Mouse (Mus musculus): Measurements from ENCODE around the gene Dock1. TPM values are rescaled to one million over a fixed set of nuclear protein-coding genes. Genes with fewer than 3 reads are reported as not detected.

The Dock1 gene
- total RNA-seq, 1 experiment = 24.3 TPM

DNA sequence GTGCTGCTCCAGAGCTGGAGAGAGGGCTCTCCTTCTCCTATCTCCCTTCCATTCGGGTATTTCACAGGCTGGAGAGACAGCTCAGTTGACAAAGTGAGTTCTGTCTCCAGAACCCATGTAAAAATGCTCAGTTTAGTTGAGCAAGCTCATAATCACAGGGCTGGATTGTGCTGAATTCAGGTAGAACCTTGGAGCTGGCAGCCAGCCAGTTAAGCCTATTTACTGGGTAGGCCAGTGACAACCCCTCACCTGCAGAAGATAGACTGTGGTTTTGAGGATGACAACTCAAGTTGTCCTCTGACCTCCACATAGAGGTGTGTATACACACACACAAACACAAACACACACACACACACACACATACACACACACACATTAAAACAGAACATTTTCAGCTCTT lies 347.1 kb downstream of the Dock1 start:
- Histone ChIP-seq H3K4me1 (ENCODE audit: control insufficient read depth in 2 of 2, insufficient read depth in 2 of 2, low read length in 2 of 2, poor library complexity in 1 of 2) (no peaks in the 10 kb centered on the region), H3K9me3 (ENCODE audit: control insufficient read depth, insufficient read depth, low read depth, low read length) (no peaks in the 10 kb centered on the region), H3K4me3 (ENCODE audit: insufficient read depth in 1 of 2, low read depth in 1 of 2, low read length in 2 of 2, poor library complexity in 1 of 2, severe bottlenecking in 1 of 2) (no peak overlapping the region), H3K9ac (ENCODE audit: insufficient read depth, low read depth, low read length, poor library complexity, severe bottlenecking) (no peak overlapping the region), H3K36me3 (ENCODE audit: control insufficient read depth, insufficient read depth, low read length, poor library complexity, severe bottlenecking) (no peaks in the 10 kb centered on the region), H3K27ac (ENCODE audit: insufficient read depth, low read depth, low read length, poor library complexity, severe bottlenecking) (no peak overlapping the region)
- in situ Hi-C loops (cut with MboI; ENCODE audit: low sequenced_read_pairs in 2 of 2, unreplicated experiment in 2 of 2) = no loop called here
- TF ChIP-seq ZC3H11A (IDR thresholded peaks at IDR 0.05; ENCODE audit: borderline replicate concordance, low read depth, low read length) = no peak
- no peak for TF ChIP-seq CHD2 (IDR thresholded peaks at IDR 0.05; ENCODE audit: low read depth, low read length)
- no peak for TF ChIP-seq ZNF384 (IDR thresholded peaks at IDR 0.05; ENCODE audit: low read depth, low read length)
- no peak for TF ChIP-seq MAFK (IDR thresholded peaks at IDR 0.05; ENCODE audit: insufficient read depth, low read depth, low read length)
- no peak for TF ChIP-seq HCFC1 (IDR thresholded peaks at IDR 0.05; ENCODE audit: borderline replicate concordance, insufficient read depth, low read length)
- DNase-seq (ENCODE audit: low read depth, low spot score) = no peak

- Histone ChIP-seq H3K36me3 (ENCODE audit: control insufficient read depth, insufficient read depth, low read length, poor library complexity, severe bottlenecking) (no peaks in the 10 kb centered on the region), H3K9ac (ENCODE audit: insufficient read depth, low read depth, low read length, poor library complexity, severe bottlenecking) (no peak overlapping the region), H3K27ac (ENCODE audit: insufficient read depth, low read depth, low read length, poor library complexity, severe bottlenecking) (no peak overlapping the region), H3K4me1 (ENCODE audit: control insufficient read depth in 2 of 2, insufficient read depth in 2 of 2, low read length in 2 of 2, poor library complexity in 1 of 2) (no peaks in the 10 kb centered on the region), H3K4me3 (ENCODE audit: insufficient read depth in 1 of 2, low read depth in 1 of 2, low read length in 2 of 2, poor library complexity in 1 of 2, severe bottlenecking in 1 of 2) (no peak overlapping the region), H3K9me3 (ENCODE audit: control insufficient read depth, insufficient read depth, low read depth, low read length) (no peaks in the 10 kb centered on the region)
- in situ Hi-C loops (cut with MboI; ENCODE audit: low sequenced_read_pairs in 2 of 2, unreplicated experiment in 2 of 2) = no loop called here
- no peak for DNase-seq (ENCODE audit: low read depth, low spot score)
- TF ChIP-seq ZNF384 (IDR thresholded peaks at IDR 0.05; ENCODE audit: low read depth, low read length) (no peak), MAFK (IDR thresholded peaks at IDR 0.05; ENCODE audit: insufficient read depth, low read depth, low read length) (no peak), CHD2 (IDR thresholded peaks at IDR 0.05; ENCODE audit: low read depth, low read length) (no peak), HCFC1 (IDR thresholded peaks at IDR 0.05; ENCODE audit: borderline replicate concordance, insufficient read depth, low read length) (no peak), ZC3H11A (IDR thresholded peaks at IDR 0.05; ENCODE audit: borderline replicate concordance, low read depth, low read length) (no peak)
Observed at GRCm38 (mm10) chr7:135020762-135021161, 350.3 kb downstream of the Dock1 start.

DNA sequence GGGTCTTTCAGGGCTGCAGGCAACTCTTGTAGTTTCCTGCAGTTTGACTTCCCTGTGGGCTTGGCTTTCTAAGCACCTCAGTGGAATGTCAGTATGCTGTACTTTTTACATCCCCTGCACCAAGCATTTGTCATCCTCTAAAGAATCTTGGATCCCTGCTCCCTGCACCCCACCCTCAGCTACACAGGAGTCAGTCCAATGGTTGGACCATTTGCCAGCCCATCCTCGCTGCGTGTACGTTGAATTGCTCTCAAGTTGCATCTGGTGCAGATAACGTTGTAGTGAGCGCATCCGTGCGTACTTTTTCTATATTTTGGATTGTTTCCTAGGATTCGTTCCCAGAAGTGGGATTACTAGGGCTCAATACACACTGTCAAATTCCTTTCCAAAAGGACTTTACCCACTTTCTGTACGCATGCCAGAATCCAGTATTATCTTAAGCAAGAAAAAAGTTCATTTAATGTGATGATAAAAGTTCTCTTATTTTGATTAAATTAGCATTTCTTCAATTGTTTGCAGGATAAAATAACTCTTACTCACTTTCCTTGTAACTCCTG lies 351.2 kb downstream of the Dock1 start:
- TF ChIP-seq ZNF384 (IDR thresholded peaks at IDR 0.05; ENCODE audit: low read depth, low read length) = no peak
- no peak for TF ChIP-seq MAFK (IDR thresholded peaks at IDR 0.05; ENCODE audit: insufficient read depth, low read depth, low read length)
- DNase-seq (ENCODE audit: low read depth, low spot score) = no peak
- Histone ChIP-seq H3K4me3 (ENCODE audit: insufficient read depth in 1 of 2, low read depth in 1 of 2, low read length in 2 of 2, poor library complexity in 1 of 2, severe bottlenecking in 1 of 2) (no peak overlapping the region), H3K9me3 (ENCODE audit: control insufficient read depth, insufficient read depth, low read depth, low read length) (no peaks in the 10 kb centered on the region), H3K9ac (ENCODE audit: insufficient read depth, low read depth, low read length, poor library complexity, severe bottlenecking) (no peak overlapping the region), H3K36me3 (ENCODE audit: control insufficient read depth, insufficient read depth, low read length, poor library complexity, severe bottlenecking) (no peaks in the 10 kb centered on the region), H3K27ac (ENCODE audit: insufficient read depth, low read depth, low read length, poor library complexity, severe bottlenecking) (no peak overlapping the region), H3K4me1 (ENCODE audit: control insufficient read depth in 2 of 2, insufficient read depth in 2 of 2, low read length in 2 of 2, poor library complexity in 1 of 2) (no peaks in the 10 kb centered on the region)
- in situ Hi-C loops (cut with MboI; ENCODE audit: low sequenced_read_pairs in 2 of 2, unreplicated experiment in 2 of 2) = no loop called here

DNA sequence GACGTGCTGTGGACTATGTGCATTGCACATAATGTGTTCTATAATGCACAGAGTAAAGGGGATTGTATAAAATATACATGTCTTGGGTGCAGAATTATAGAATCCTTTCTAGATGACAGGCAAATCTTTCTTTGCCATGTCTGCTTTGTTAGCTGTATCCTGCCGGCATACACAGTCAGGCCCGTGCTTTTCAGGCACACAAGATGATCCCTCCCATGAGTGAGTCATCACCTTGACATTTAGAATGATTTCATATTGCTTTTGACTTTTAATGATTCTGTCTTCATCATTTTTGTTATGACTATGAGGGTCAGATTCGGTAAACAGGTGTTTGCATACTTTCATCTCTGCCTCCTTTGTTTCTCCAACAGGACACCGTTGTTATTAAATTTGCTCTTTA lies 354.1 kb downstream of the Dock1 start:
- TF ChIP-seq MAFK (IDR thresholded peaks at IDR 0.05; ENCODE audit: insufficient read depth, low read depth, low read length) = no peak
- no peak for TF ChIP-seq ZNF384 (IDR thresholded peaks at IDR 0.05; ENCODE audit: low read depth, low read length)
- no peak for TF ChIP-seq CHD2 (IDR thresholded peaks at IDR 0.05; ENCODE audit: low read depth, low read length)
- no peak for TF ChIP-seq HCFC1 (IDR thresholded peaks at IDR 0.05; ENCODE audit: borderline replicate concordance, insufficient read depth, low read length)
- no peak for TF ChIP-seq ZC3H11A (IDR thresholded peaks at IDR 0.05; ENCODE audit: borderline replicate concordance, low read depth, low read length)
- Histone ChIP-seq H3K4me3 (ENCODE audit: insufficient read depth in 1 of 2, low read depth in 1 of 2, low read length in 2 of 2, poor library complexity in 1 of 2, severe bottlenecking in 1 of 2) (no peak overlapping the region), H3K36me3 (ENCODE audit: control insufficient read depth, insufficient read depth, low read length, poor library complexity, severe bottlenecking) (no peaks in the 10 kb centered on the region), H3K9me3 (ENCODE audit: control insufficient read depth, insufficient read depth, low read depth, low read length) (no peaks in the 10 kb centered on the region), H3K9ac (ENCODE audit: insufficient read depth, low read depth, low read length, poor library complexity, severe bottlenecking) (no peak overlapping the region), H3K4me1 (ENCODE audit: control insufficient read depth in 2 of 2, insufficient read depth in 2 of 2, low read length in 2 of 2, poor library complexity in 1 of 2) (no peaks in the 10 kb centered on the region), H3K27ac (ENCODE audit: insufficient read depth, low read depth, low read length, poor library complexity, severe bottlenecking) (no peak overlapping the region)
- in situ Hi-C loops (cut with MboI; ENCODE audit: low sequenced_read_pairs in 2 of 2, unreplicated experiment in 2 of 2) = no loop called here
- DNase-seq (ENCODE audit: low read depth, low spot score) = no peak

DNA sequence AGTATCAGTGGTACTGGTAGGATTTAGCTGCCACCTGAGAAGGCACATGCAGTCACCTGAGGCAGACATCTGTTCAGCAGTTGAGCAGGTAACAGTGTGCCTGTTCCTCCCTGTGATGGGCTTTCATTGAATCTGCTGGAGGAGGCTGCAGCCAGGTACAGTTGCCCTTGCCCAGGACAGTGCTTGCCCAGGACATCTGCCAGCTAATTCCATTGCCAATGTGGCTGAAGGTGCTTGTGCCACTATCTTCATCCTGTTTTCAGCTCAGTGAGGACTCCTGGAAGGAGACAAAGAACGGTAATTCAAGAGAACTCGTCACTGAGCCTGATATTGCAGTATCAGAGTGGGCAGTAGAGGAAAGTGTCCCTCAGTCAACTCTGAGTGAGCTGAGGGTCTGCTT lies 358.3 kb downstream of the Dock1 start:
- DNase-seq (ENCODE audit: low read depth, low spot score) = no peak
- no peak overlapping the region for H3K4me3 ChIP-seq (ENCODE audit: insufficient read depth in 1 of 2, low read depth in 1 of 2, low read length in 2 of 2, poor library complexity in 1 of 2, severe bottlenecking in 1 of 2)
- in situ Hi-C loops (cut with MboI; ENCODE audit: low sequenced_read_pairs in 2 of 2, unreplicated experiment in 2 of 2) = no loop called here
- no peak overlapping the region for H3K27ac ChIP-seq (ENCODE audit: insufficient read depth, low read depth, low read length, poor library complexity, severe bottlenecking)
- TF ChIP-seq MAFK (IDR thresholded peaks at IDR 0.05; ENCODE audit: insufficient read depth, low read depth, low read length) (no peak), ZC3H11A (IDR thresholded peaks at IDR 0.05; ENCODE audit: borderline replicate concordance, low read depth, low read length) (no peak), HCFC1 (IDR thresholded peaks at IDR 0.05; ENCODE audit: borderline replicate concordance, insufficient read depth, low read length) (no peak), ZNF384 (IDR thresholded peaks at IDR 0.05; ENCODE audit: low read depth, low read length) (no peak), CHD2 (IDR thresholded peaks at IDR 0.05; ENCODE audit: low read depth, low read length) (no peak)
- no peaks in the 10 kb centered on the region for H3K9me3 ChIP-seq (ENCODE audit: control insufficient read depth, insufficient read depth, low read depth, low read length)
- no peaks in the 10 kb centered on the region for H3K4me1 ChIP-seq (ENCODE audit: control insufficient read depth in 2 of 2, insufficient read depth in 2 of 2, low read length in 2 of 2, poor library complexity in 1 of 2)
- H3K36me3 ChIP-seq (ENCODE audit: control insufficient read depth, insufficient read depth, low read length, poor library complexity, severe bottlenecking) = no peaks in the 10 kb centered on the region
- no peak overlapping the region for H3K9ac ChIP-seq (ENCODE audit: insufficient read depth, low read depth, low read length, poor library complexity, severe bottlenecking)

Data from ES-E14 (cell line).